Mouse (Mus musculus): ENCODE data around the gene Heatr5a. TPM values are rescaled to one million over a fixed set of nuclear protein-coding genes. Genes with fewer than 3 reads are reported as not detected.

Heatr5a gene
- polyA plus RNA-seq, 1 experiment from 2014 or later: 4.4 TPM

GRCm38 (mm10) chr12:51856768-51857295 lies 114.3 kb downstream of the Heatr5a start:
- H3K27ac ChIP-seq (ENCODE audit: low read depth, low read length): no peak overlapping the region

GRCm38 (mm10) chr12:51855872-51856271 lies 115.2 kb downstream of the Heatr5a start:
- no peak overlapping the region for H3K4me3 ChIP-seq (ENCODE audit: low read depth, low read length)
- ATAC-seq: no peak
- H3K27ac ChIP-seq (ENCODE audit: low read depth, low read length): no peak overlapping the region
- 82% methylated on average over 2 of the region's 2 CpGs for WGBS
- TF ChIP-seq CTCF (IDR thresholded peaks at IDR 0.05; ENCODE audit: low read depth): no peak
- H3K4me2 ChIP-seq (replicated peaks; ENCODE audit: low read depth): no peak overlapping the region
- no peaks in the 10 kb centered on the region for H3K4me1 ChIP-seq (replicated peaks; ENCODE audit: control insufficient read depth, insufficient read depth, low read length)
- H3K9me3 ChIP-seq (ENCODE audit: control insufficient read depth): no peaks in the 10 kb centered on the region
- H3K9ac ChIP-seq (ENCODE audit: low read depth, low read length): no peak overlapping the region
- no peaks in the 10 kb centered on the region for H3K36me3 ChIP-seq (ENCODE audit: control insufficient read depth, insufficient read depth)
- H3K27me3 ChIP-seq (replicated peaks; ENCODE audit: control insufficient read depth, insufficient read depth, low read length): no peaks in the 10 kb centered on the region

More at GRCm38 (mm10) chr12:51856768-51857295, 114.3 kb downstream of the Heatr5a start:
- H3K9me3 ChIP-seq (ENCODE audit: control insufficient read depth): no peaks in the 10 kb centered on the region
- H3K27me3 ChIP-seq (replicated peaks; ENCODE audit: control insufficient read depth, insufficient read depth, low read length): no peaks in the 10 kb centered on the region
- H3K4me2 ChIP-seq (replicated peaks; ENCODE audit: low read depth): no peak overlapping the region
- no peak for ATAC-seq
- WGBS: 75% methylated on average over 8 of the region's 8 CpGs
- H3K4me1 ChIP-seq (replicated peaks; ENCODE audit: control insufficient read depth, insufficient read depth, low read length): no peaks in the 10 kb centered on the region
- H3K36me3 ChIP-seq (ENCODE audit: control insufficient read depth, insufficient read depth): no peaks in the 10 kb centered on the region
- no peak overlapping the region for H3K9ac ChIP-seq (ENCODE audit: low read depth, low read length)
- TF ChIP-seq CTCF (IDR thresholded peaks at IDR 0.05; ENCODE audit: low read depth): no peak
- H3K4me3 ChIP-seq (ENCODE audit: low read depth, low read length): no peak overlapping the region

- no peaks in the 10 kb centered on the region for H3K27me3 ChIP-seq (replicated peaks; ENCODE audit: control insufficient read depth, insufficient read depth, low read length)
- no peak for TF ChIP-seq CTCF (IDR thresholded peaks at IDR 0.05; ENCODE audit: low read depth)
- ATAC-seq: no peak
- no peak overlapping the region for H3K9ac ChIP-seq (ENCODE audit: low read depth, low read length)
- no peaks in the 10 kb centered on the region for H3K9me3 ChIP-seq (ENCODE audit: control insufficient read depth)
- no peaks in the 10 kb centered on the region for H3K4me1 ChIP-seq (replicated peaks; ENCODE audit: control insufficient read depth, insufficient read depth, low read length)
- WGBS: 75% methylated on average over 7 of the region's 7 CpGs
- H3K27ac ChIP-seq (ENCODE audit: low read depth, low read length): no peak overlapping the region
- H3K4me3 ChIP-seq (ENCODE audit: low read depth, low read length): no peak overlapping the region
- no peaks in the 10 kb centered on the region for H3K36me3 ChIP-seq (ENCODE audit: control insufficient read depth, insufficient read depth)
- H3K4me2 ChIP-seq (replicated peaks; ENCODE audit: low read depth): no peak overlapping the region
Observed at GRCm38 (mm10) chr12:51855453-51855852, 115.7 kb downstream of the Heatr5a start.

GRCm38 (mm10) chr12:51851617-51852016 lies 119.5 kb downstream of the Heatr5a start:
- no peak overlapping the region for H3K27ac ChIP-seq (ENCODE audit: low read depth, low read length)
- ATAC-seq: no peak
- no peak for TF ChIP-seq CTCF (IDR thresholded peaks at IDR 0.05; ENCODE audit: low read depth)
- no peaks in the 10 kb centered on the region for H3K9me3 ChIP-seq (ENCODE audit: control insufficient read depth)
- no peaks in the 10 kb centered on the region for H3K4me1 ChIP-seq (replicated peaks; ENCODE audit: control insufficient read depth, insufficient read depth, low read length)
- no peaks in the 10 kb centered on the region for H3K36me3 ChIP-seq (ENCODE audit: control insufficient read depth, insufficient read depth)
- H3K4me3 ChIP-seq (ENCODE audit: low read depth, low read length): no peak overlapping the region
- WGBS: 66% methylated on average over 4 of the region's 4 CpGs
- H3K9ac ChIP-seq (ENCODE audit: low read depth, low read length): no peak overlapping the region
- H3K4me2 ChIP-seq (replicated peaks; ENCODE audit: low read depth): no peak overlapping the region
- no peaks in the 10 kb centered on the region for H3K27me3 ChIP-seq (replicated peaks; ENCODE audit: control insufficient read depth, insufficient read depth, low read length)

- no peak overlapping the region for H3K27ac ChIP-seq (ENCODE audit: low read depth, low read length)
- no peak for ATAC-seq
- no peak overlapping the region for H3K4me2 ChIP-seq (replicated peaks; ENCODE audit: low read depth)
- H3K27me3 ChIP-seq (replicated peaks; ENCODE audit: control insufficient read depth, insufficient read depth, low read length): no peaks in the 10 kb centered on the region
- H3K4me3 ChIP-seq (ENCODE audit: low read depth, low read length): no peak overlapping the region
- no peaks in the 10 kb centered on the region for H3K9me3 ChIP-seq (ENCODE audit: control insufficient read depth)
- no peaks in the 10 kb centered on the region for H3K36me3 ChIP-seq (ENCODE audit: control insufficient read depth, insufficient read depth)
- no peaks in the 10 kb centered on the region for H3K4me1 ChIP-seq (replicated peaks; ENCODE audit: control insufficient read depth, insufficient read depth, low read length)
- 81% methylated on average over 3 of the region's 3 CpGs for WGBS
- no peak for TF ChIP-seq CTCF (IDR thresholded peaks at IDR 0.05; ENCODE audit: low read depth)
- H3K9ac ChIP-seq (ENCODE audit: low read depth, low read length): no peak overlapping the region
Observed at GRCm38 (mm10) chr12:51851155-51851554, 120.0 kb downstream of the Heatr5a start.

GRCm38 (mm10) chr12:51850339-51850738 lies 120.8 kb downstream of the Heatr5a start:
- no peak overlapping the region for H3K27ac ChIP-seq (ENCODE audit: low read depth, low read length)
- no peak for TF ChIP-seq CTCF (IDR thresholded peaks at IDR 0.05; ENCODE audit: low read depth)
- no peaks in the 10 kb centered on the region for H3K4me1 ChIP-seq (replicated peaks; ENCODE audit: control insufficient read depth, insufficient read depth, low read length)
- no peak overlapping the region for H3K4me2 ChIP-seq (replicated peaks; ENCODE audit: low read depth)
- no peak overlapping the region for H3K9ac ChIP-seq (ENCODE audit: low read depth, low read length)
- H3K9me3 ChIP-seq (ENCODE audit: control insufficient read depth): no peaks in the 10 kb centered on the region
- ATAC-seq: no peak
- H3K4me3 ChIP-seq (ENCODE audit: low read depth, low read length): no peak overlapping the region
- 78% methylated on average over 4 of the region's 4 CpGs for WGBS
- H3K36me3 ChIP-seq (ENCODE audit: control insufficient read depth, insufficient read depth): no peaks in the 10 kb centered on the region
- no peaks in the 10 kb centered on the region for H3K27me3 ChIP-seq (replicated peaks; ENCODE audit: control insufficient read depth, insufficient read depth, low read length)

- Histone ChIP-seq H3K4me2 (replicated peaks; ENCODE audit: low read depth) (no peak overlapping the region), H3K9ac (ENCODE audit: low read depth, low read length) (no peak overlapping the region), H3K27ac (ENCODE audit: low read depth, low read length) (no peak overlapping the region), H3K27me3 (replicated peaks; ENCODE audit: control insufficient read depth, insufficient read depth, low read length) (no peaks in the 10 kb centered on the region), H3K4me3 (ENCODE audit: low read depth, low read length) (no peak overlapping the region), H3K9me3 (ENCODE audit: control insufficient read depth) (no peaks in the 10 kb centered on the region), H3K36me3 (ENCODE audit: control insufficient read depth, insufficient read depth) (no peaks in the 10 kb centered on the region), H3K4me1 (replicated peaks; ENCODE audit: control insufficient read depth, insufficient read depth, low read length) (no peaks in the 10 kb centered on the region)
- TF ChIP-seq CTCF (IDR thresholded peaks at IDR 0.05; ENCODE audit: low read depth): no peak
- ATAC-seq: no peak
- 44% methylated on average over 2 of the region's 2 CpGs for WGBS
Observed at GRCm38 (mm10) chr12:51849902-51850301, 121.2 kb downstream of the Heatr5a start.
